Mouse (Mus musculus) heart, postnatal 36 days (tissue): Measurements from ENCODE around the gene Lsm4. TPM values are rescaled to one million over a fixed set of nuclear protein-coding genes. Genes with fewer than 3 reads are reported as not detected.
A peak's percentile ranks its signal among the peaks of the same experiment; 100 is the strongest.

Source experiments
- DNase-seq, 2 experiments: peaks; one replicate each; pipeline ENCODE4 v3.0.0; 2021 to 2022
- intact Hi-C: fragments of 180-260 bp; cut with DNase I; formaldehyde crosslinking; loops from one replicate; pipeline ENCODE4 v1.15.1; 2025
- total RNA-seq, 2 experiments: library from RNA; stranded (reverse); gene quantifications; 2 replicates each; pipeline ENCODE4 v1.2.3; 2021

Lsm4 gene
- total RNA-seq, 2 experiments from 2014 or later, result 64.0 to 66.8 TPM

DNA sequence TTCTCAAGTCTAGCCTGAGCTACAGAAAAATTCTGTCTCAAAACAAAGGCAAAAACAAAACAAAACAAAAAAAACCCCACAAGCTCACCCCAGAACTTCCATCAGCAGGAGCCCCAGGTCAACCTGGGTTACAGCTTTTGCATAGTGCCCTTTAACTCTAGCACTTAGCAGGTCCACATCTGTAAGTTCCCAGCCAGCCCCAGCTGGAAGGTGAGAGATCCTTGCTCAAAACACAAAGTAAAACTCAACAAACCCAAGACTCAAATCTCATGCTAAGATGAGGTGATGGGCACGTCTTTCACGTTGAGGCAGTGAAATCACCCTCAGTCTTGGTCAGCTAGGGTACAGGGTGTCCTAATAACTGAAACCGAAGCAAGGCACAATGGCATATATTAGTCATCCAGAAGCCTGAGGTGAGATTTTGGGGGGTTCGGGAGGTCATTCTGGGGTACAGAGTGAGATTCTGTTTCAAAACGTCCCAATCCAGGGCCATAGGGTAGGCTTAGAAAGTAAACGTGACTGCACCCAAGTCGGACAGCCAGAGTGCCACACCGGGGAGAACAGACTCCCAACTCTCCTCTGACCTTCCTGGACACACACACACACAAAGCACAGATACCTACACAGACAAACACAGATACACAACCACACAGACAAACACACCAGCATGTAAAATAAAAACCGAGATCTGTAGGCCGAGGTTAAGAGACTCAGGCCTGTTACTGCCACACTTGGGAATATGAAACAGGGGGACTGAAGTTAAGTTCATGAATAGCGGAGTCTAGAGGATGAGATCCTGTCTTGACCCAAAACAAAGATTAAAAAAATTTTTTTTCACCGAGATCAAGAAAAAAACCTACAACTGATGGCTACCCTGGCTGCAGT is 24.6 kb downstream of the Lsm4 start:
- intact Hi-C loops, result loop anchor here (1.0 kb wide), 2 partner anchors 24 to 86 kb away; partner anchors contain the start of gene Lsm4
- no peak for DNase-seq

DNA sequence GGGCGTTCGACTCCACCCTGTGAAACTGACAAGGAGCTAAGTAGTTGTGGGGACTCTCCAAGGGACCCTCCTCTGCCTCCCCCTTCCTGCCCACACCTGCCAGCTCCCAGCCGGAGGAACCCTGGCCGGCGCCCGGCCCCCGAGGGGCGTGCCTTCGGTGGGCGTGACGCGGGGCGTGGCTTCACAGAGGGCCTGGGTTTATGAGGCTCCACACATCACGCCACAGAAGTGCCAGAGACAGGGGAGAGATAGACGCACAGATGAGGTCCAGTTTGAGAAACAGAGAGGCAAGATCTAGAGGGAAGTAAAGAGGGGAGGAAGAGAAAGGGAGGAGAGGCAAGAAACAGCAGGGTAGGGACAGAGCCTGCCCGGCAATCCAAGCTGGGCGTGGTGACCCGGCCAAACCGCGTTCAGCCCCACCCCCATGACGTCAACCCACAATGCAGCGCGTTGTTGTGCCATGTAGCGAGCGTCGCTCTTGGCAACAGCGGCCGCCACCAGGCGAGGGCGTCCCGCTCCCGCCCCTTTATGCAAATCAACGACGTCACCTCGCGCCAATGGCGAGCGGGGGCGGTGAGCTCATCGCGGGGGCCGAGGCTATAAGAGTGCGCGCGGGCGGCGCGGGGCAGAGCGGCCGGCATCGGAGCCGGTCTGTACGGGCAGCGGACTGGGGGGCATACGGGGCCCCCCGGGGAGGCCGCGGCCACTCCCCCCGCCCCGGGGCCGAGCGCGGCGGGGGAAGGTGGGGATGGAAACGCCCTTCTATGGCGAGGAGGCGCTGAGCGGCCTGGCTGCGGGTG is 25.5 kb downstream of the Lsm4 start, which contains the start of gene Jund:
Gene Jund, plus strand, starts transcription at position 640 of the 800 bp plus-strand sequence.
- intact Hi-C loops, result loop anchor here (1.0 kb wide), 2 partner anchors 25 to 87 kb away; partner anchors contain the start of gene Lsm4
- peak; percentile 99 to 100 for DNase-seq

- DNase-seq, result peak in 1 of 2 experiments; percentile 84
- intact Hi-C loops, result no loop called here
Measured at GRCm38 (mm10) chr8:70699116-70699833, 26.2 kb downstream of the Lsm4 start.

- peak; percentile 82 to 88 for DNase-seq
- intact Hi-C loops, result loop anchor here (1.0 kb wide), 1 partner anchor 70 kb away; no protein-coding TSS in a partner anchor
Measured at GRCm38 (mm10) chr8:70699834-70700554, 26.9 kb downstream of the Lsm4 start.

DNA sequence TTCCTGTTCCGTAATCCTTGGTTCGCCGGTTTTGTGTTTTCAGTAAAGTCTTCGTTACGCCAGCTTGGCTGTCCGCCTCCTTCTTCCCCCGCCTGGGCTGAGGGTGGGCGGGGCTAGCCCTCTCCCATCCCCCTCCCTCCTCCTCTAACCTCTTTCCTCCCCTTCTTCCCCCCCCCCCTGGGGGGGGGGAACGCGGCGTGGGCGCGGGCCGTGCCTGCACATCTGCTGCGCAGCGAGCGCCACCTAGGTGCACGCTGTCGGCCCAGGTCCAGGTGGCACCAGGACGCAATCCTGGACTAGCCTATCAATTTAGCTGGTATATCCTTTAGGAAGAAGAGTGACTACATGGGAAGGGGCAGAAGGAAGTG is 27.5 kb downstream of the Lsm4 start:
- intact Hi-C loops, result loop anchor here (1.0 kb wide), 1 partner anchor 70 kb away; no protein-coding TSS in a partner anchor
- peak; percentile 87 to 89 for DNase-seq

GRCm38 (mm10) chr8:70701048-70701981 is 28.3 kb downstream of the Lsm4 start:
- DNase-seq, result no peak
- intact Hi-C loops, result no loop called here

DNA sequence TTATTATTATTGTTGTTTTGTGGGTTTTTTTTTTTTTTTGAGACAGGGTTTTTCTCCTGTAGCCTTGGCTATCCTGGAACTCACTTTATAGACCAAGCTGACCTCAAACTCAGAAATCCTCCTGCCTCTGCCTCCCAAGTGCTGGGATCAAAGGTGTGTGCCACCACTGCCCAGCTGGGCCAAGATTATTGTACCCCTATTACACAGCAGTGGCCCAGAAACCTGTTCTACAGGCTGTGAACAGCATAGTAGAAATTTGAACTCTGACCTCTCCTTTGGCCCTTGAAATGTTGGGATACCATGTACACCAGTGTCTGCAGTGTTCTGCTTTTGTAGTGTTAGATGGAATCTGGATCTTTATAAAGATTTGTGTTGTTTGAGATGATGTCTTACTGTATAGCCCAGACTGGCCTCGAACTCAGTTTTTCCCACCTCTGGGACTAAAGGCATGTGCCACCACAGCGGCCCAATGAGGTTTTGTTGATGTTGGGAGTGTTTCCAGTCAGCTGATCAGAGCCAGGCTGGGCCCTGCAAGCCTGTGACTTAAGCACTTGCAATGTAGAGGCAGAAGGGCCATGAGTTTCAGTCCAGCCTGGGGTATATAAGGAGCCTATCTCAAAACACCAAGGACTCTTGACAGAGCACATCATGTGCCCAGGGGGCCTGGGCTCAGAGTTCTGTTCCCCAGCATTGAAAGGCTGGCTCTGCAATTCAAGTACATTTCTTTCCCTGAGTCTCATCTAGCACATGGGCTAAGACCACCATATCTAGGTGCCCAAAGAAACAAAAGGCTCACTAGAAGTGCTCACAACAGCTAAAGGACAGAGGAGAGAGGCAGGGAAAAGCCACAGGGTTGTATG is 29.2 kb downstream of the Lsm4 start:
- intact Hi-C loops, result no loop called here
- peak in 1 of 2 experiments; percentile 24 for DNase-seq

DNA sequence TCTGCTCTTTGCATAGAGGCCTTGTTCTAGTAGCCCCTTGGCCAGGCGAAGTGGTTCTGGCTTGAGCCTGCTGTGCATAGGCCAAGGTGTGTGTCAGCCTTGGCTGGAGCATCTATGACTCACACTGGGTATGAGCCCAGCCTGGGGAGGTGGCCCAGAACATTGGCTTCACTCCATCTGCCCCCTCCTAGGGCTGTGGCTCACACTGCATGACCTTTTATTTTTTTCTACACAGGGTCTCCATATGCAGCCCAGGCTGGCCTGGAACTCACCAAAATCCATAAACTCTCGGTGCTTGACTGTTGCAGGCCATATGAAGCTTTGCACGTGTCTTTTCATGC is 29.8 kb downstream of the Lsm4 start:
- intact Hi-C loops, result no loop called here
- DNase-seq, result peak; percentile 80 to 89

DNA sequence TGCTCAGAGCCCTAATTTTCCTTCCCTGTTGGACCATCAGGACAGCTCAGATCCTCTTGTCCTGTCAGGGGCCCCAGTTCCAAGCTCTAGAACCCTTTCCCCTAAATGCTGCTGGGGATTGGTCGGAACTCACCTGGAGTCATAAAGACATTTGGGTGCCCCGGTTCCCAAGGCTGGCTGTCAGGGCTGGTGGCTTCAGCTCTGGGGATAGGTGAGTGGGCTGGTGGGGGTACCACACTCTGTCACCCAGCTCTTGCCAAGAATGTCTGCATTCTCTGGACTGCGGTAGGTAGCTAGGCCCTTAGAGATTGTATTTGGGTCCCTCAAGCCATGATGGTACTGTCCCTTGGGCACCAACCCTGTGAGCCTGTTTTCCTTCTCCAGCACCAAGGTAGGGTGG is 30.2 kb downstream of the Lsm4 start, which contains the start of gene Iqcn:
Gene Iqcn, plus strand, starts transcription at position 171 of the 400 bp plus-strand sequence.
- intact Hi-C loops, result no loop called here
- no peak for DNase-seq

DNA sequence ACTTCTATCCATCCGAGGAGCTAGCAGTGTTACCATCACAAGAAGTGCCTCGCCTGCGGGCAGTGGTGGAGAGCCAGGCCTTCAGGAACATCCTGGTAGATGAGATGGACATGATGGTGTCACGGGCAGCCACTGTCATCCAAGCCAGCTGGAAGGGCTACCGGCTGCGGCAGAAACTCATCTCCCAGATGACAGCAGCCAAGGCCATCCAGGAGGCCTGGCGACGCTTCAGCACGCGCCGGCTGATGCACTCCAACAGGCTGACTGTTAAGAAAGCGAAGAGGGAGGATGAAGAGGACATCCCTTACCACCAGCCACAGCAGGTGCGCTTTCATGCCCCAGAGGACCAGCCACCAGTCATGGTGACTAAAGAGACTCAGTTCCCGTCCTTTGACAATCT is 35.2 kb downstream of the Lsm4 start:
- no peak for DNase-seq
- intact Hi-C loops, result no loop called here

DNA sequence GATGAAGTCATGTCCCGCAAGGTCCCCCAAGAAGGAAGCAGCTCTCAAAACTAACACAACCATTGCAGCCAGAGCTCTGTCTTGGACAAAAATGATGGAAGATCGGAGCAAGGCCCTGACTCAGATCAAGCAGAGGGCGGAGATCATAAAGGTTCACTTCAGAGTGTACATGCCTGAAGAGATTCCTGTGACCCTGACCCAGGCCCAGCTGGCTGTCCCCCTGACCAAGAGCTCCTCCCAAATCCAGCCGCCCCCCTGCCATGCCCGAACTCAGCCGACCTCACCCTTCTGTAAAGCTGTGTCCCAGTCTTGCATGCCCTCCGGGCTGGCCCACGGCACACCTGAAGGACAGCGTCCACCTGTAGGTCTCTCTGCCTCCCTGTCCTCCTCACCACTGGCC is 36.7 kb downstream of the Lsm4 start:
- intact Hi-C loops, result no loop called here
- no peak for DNase-seq

DNA sequence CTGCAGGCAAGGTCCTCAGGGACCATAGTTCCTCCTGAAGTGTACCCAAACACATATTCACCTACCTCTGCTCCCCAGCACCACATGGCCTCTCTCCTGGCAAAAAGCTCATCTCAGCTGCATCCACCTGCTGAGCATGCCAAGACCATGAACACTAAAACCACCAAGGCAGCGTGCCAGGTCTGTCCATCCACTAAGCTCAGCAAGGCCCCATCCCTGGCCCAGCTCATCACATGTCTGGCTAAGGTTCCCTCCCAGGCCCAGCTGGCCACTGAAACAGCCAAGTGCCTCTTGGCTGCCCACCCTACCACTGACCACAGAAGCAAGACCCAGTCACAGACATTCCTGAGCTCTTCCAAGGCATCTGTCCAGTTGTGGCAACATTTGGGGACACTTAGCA is 37.2 kb downstream of the Lsm4 start:
- intact Hi-C loops, result no loop called here
- DNase-seq, result peak; percentile 26 to 42

DNA sequence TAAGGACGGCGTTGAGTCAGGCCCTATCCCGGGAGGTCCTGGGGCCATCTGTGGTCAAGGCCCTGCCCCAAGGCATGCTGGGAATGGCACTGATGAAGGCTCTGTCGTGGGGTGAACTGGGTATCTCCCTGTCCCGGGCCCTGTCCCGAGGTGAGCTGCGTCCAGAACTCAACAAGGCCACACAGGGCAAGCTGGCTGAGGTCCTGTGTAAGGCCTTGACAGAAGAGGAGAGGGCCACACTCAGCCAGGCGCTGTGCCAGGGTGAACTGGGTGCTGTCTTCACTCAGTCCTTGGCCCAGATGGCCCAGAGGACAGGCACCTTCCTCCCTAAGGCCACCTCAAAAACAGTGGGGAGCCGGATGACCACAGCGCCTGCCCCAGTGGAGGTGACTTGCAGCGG is 38.0 kb downstream of the Lsm4 start:
- DNase-seq, result no peak
- intact Hi-C loops, result no loop called here

DNA sequence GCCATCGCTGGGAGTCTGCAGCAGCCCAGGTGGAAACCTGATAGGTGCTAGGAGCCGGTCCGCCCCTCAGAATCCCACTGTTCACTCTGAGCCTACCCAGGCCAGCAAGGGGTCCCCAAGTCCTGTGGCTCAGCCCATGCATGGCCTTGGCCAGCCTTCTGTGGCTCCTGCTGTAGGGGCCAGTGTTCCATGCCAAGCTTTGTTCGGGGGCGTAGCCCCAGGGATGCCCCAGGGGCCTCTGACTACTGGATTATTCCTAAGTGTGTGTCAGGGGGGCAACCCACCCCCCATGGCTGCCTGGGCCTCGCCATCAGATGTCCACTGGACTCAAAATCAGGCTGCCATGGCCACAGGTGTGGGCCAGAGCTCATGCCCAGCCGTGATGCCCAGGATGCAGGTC is 40.9 kb downstream of the Lsm4 start:
- no peak for DNase-seq
- intact Hi-C loops, result no loop called here

DNA sequence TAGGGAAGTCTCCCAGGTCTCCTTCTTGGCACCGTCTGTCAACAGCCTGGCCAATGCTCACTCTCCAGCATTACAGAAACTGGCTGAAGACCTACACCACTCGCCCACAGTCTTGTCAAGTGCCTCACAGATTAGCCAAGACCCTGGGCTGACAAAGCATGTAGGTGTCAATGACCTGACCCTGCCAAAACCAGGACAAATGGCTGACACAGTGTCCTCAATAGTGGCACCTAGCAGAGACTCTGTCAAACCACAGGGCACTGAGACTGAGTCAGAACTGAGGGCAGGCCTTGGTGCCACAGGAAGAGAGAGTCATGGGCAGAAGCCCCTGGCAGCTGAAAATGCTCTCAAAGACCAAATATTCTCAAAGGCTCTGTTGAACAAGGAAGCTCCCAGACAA is 42.0 kb downstream of the Lsm4 start:
- DNase-seq, result no peak
- intact Hi-C loops, result no loop called here

DNA sequence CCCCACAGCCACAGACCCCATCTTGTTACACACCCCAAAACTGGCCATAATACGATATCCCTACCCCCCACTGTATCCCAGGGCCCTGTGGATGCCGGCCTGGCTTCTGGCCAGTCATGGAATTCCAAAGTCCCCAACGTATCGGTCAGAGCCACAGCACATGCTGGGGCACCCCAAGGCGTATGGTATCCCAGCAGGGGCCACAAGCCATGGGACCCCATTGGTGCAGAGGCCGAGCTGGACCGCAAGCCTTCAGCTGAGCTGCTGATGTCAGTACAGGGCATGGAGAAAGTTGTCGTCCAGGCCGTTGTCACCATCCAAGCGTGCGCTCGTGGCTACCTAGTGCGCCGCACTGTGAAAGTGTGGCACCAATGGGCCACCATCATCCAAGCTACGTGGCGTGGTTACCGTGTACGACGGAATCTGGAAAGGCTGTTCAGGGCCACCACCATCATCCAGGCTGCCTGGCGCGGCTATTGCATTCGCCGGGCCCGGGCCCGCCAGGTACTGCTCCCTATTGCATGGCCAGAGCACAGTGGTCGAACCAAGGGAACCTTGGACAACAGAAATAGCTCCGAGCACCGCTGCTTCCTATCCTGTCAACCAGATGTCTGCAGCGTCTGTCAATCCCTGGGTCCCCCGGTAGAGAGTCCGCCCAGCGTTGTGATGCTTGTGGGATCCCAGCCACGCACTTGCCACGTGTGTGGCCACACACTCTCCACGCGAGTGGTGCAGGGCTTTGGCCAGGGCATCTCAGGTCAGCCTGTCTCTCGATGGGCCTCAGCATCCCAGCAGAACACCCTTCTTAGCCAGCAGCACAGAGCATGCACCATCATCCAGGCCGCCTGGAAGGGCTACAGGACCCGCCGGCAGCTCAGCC is 43.7 kb downstream of the Lsm4 start:
- DNase-seq, result no peak
- intact Hi-C loops, result no loop called here

- peak; percentile 62 to 71 for DNase-seq
- intact Hi-C loops, result loop anchor here (1.0 kb wide), 1 partner anchor 126 kb away; no protein-coding TSS in a partner anchor
Measured at GRCm38 (mm10) chr8:70718297-70718696, 45.2 kb downstream of the Lsm4 start, which contains the start of gene Gm3336. TSS of gene Gm3336 (plus strand) at chr8:70718543.
